Mouse (Mus musculus) forebrain, embryonic 13.5 days (tissue): ENCODE measurements at regions not wholly inside any gene's neighbourhood (a gene's known extent, or its start where the extent isn't known, plus 50 kb on each side); places are given as distances from the start of the nearest gene placed in this dataset.
A peak's percentile ranks its signal among the peaks of the same experiment; 100 is the strongest.
"Not testable (repeated sequence)": the region's sequence is repeated elsewhere in the genome, so short reads cannot be mapped to it uniquely, and the experiment has no call there.

ENCODE experiments used
- ATAC-seq: fragments of 200-750 bp; cut with Nextera tagmentation; 2 replicates; pipeline ENCODE4 v1.8.0; 2017
- H3K27ac ChIP-seq: fragments of 300-500 bp; sonication (generic); 2 replicates; pipeline ENCODE4 v1.5.1; 2015; ENCODE audit warnings: inconsistent platforms, mild to moderate bottlenecking, moderate library complexity
- H3K27me3 ChIP-seq: fragments of 300-500 bp; sonication (generic); 2 replicates; pipeline ENCODE4 v1.6.1; 2015; ENCODE audit warnings: mild to moderate bottlenecking, inconsistent platforms
- H3K36me3 ChIP-seq: fragments of 300-500 bp; sonication (generic); 2 replicates; pipeline ENCODE4 v1.6.1; 2015; ENCODE audit warnings: mild to moderate bottlenecking, inconsistent platforms; ENCODE audit not compliant: poor library complexity, severe bottlenecking
- H3K4me1 ChIP-seq: fragments of 300-500 bp; sonication (generic); 2 replicates; pipeline ENCODE4 v1.6.1; 2015; ENCODE audit warnings: inconsistent platforms
- H3K4me2 ChIP-seq: fragments of 300-500 bp; sonication (generic); 2 replicates; pipeline ENCODE4 v1.6.1; 2015; ENCODE audit warnings: inconsistent platforms, mild to moderate bottlenecking, moderate library complexity
- H3K4me3 ChIP-seq: fragments of 300-500 bp; sonication (generic); 2 replicates; pipeline ENCODE4 v1.5.1; 2015; ENCODE audit warnings: mild to moderate bottlenecking, inconsistent platforms
- H3K9ac ChIP-seq: fragments of 300-500 bp; sonication (generic); 2 replicates; pipeline ENCODE4 v1.6.1; 2015; ENCODE audit warnings: mild to moderate bottlenecking, inconsistent platforms
- H3K9me3 ChIP-seq: fragments of 300-500 bp; sonication (generic); replicated peaks from 2 replicates; pipeline ENCODE4 v1.6.1; 2016; ENCODE audit warnings: inconsistent platforms
- WGBS: fragments of 180-500 bp; shearing (Covaris S2); methylation state at CpG from one replicate; pipeline ENCODE4 v1.1.7; 2015; 5-methylcytosine and 5-hydroxymethylcytosine counted together

DNA sequence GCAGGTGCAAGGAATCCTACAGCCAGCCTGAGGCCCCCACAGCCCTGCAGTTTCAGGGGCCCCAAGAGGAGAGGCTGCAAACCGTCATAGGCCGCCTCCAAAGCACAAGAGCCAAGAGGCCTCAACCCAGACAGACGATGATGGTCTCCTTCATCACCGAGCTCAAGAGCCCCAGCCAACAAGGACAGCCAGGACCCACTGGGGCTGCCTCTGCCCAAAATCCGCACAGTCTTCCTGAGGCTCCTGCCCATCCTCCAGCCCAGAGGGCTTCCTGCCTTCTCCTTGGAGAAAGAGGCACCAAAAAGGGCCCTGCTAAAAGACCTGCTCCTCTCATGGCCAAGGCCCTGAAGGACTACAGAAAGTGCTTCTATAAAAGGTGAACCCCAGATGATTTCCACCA is 112.3 kb downstream of the Nus1 start:
- 86% methylated on average over 4 of the region's 5 CpGs for WGBS
- not testable (repeated sequence) for H3K4me1 ChIP-seq, ATAC-seq

DNA sequence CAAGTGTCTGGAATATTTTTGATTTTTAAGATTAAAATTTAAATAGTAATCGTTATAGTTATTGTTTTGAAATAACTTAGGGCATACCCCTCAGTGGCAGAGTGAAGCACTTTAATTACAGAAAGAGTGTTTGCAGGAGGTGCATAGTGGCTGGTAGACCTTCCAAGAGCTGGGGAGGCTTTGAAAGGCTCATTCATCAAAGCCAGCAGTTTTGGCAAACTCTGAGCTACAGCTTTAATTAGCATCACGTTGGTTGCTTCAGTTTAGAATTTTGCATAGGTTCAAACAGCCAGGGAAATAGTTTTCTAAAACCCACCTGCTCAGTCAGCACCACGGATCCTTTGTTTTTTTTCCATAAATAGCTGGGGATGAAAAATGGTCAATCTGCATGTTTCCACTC is 113.5 kb downstream of the Nus1 start:
- WGBS: 48% methylated on average over 3 of the region's 3 CpGs
- H3K4me3 ChIP-seq: no peak overlapping the region
- ATAC-seq: no peak
- no peaks in the 10 kb centered on the region for H3K9me3 ChIP-seq
- H3K27ac ChIP-seq: no peak overlapping the region
- H3K4me2 ChIP-seq: no peak overlapping the region
- H3K36me3 ChIP-seq: no peaks in the 10 kb centered on the region
- H3K4me1 ChIP-seq: no peaks in the 10 kb centered on the region
- H3K27me3 ChIP-seq: no peaks in the 10 kb centered on the region
- H3K9ac ChIP-seq: no peak overlapping the region

More for the DNA sequence above, 112.3 kb downstream of the Nus1 start:
- not testable (repeated sequence) for H3K27me3 ChIP-seq, H3K9ac ChIP-seq, H3K9me3 ChIP-seq, H3K27ac ChIP-seq, H3K4me2 ChIP-seq, H3K4me3 ChIP-seq, H3K36me3 ChIP-seq

DNA sequence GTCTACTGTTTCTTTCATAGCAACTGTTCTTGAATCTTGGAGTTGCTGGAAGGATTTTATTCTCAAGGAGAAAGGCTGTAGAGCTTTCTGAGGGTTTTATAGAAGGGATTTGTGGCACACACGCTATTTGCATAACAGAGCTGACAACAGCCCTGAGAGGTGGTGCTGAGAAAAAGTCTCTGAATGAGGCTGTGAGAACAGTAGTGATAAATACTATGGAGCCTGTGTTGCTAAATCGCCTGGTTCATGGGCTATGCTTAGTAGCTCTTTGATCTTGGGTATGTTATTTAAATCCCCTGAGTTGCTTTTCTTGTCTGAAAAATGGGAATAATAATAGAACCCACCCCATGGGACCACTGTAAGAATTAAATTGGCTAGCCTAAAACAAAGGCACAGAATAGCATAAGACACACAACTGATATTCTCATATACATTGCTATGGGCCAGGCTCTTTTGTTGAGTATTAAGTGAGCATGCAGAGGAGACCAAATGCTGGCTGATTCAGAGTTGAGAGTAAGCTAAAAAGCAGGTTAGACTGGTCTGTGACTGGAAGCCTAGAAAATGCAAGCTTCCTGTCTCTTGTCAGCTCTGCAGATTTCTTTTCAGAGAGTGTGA is 116.0 kb downstream of the Nus1 start:
- WGBS: 10% methylated on average over 2 of the region's 2 CpGs
- Histone ChIP-seq H3K9ac (no peak overlapping the region), H3K4me1 (no peaks in the 10 kb centered on the region), H3K9me3 (no peaks in the 10 kb centered on the region), H3K27ac (no peak overlapping the region), H3K4me2 (no peak overlapping the region), H3K4me3 (no peak overlapping the region), H3K36me3 (no peaks in the 10 kb centered on the region), H3K27me3 (no peaks in the 10 kb centered on the region)
- peak; percentile 72 for ATAC-seq

DNA sequence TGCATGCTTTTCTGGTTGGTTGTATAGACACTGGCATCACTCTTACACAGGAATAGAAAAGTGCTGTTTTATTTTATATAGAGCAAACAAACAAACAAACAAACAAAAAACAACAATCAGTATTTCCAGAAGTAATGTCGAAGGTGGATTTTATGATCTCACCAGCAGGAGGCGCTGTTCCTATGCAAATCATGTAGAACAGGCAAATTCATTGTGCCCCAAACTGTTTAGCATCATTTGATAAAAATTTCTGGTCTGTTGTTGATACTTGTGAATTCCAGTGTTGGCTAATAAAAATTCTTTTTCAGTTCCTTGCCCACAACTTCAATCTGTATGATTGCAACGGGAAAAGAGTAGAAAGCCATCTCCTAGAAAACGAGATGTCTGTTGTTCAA is 116.5 kb downstream of the Nus1 start:
- no peak overlapping the region for H3K4me3 ChIP-seq
- peak; percentile 40; the same call in 1 of the 2 replicates for ATAC-seq
- H3K4me1 ChIP-seq: no peaks in the 10 kb centered on the region
- no peak overlapping the region for H3K27ac ChIP-seq
- H3K27me3 ChIP-seq: no peaks in the 10 kb centered on the region
- no peaks in the 10 kb centered on the region for H3K36me3 ChIP-seq
- H3K4me2 ChIP-seq: no peak overlapping the region
- H3K9me3 ChIP-seq: no peaks in the 10 kb centered on the region
- H3K9ac ChIP-seq: no peak overlapping the region
- WGBS: 44% methylated on average over 4 of the region's 4 CpGs

DNA sequence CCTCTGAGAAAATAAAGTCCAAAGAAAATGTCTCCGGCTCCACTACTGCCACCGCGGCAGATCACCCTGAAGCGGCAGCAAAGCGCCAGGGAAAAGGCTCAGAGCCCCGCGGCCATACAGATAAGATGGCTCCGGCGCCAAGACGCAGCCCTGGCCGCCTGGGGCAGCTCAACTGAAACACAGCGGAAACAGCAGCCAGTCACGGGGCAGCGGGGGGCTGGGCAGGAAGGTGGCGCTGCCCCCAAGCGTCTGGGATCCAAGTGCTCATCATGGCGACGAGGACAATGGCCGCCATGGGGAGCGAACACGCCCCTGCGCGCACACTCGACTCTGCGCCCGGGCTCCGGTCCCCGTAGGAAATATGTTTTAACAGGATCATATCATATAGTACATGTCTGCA is 128.2 kb downstream of the Nus1 start:
- WGBS: 92% methylated on average over 28 of the region's 28 CpGs
- no peaks in the 10 kb centered on the region for H3K4me1 ChIP-seq

DNA sequence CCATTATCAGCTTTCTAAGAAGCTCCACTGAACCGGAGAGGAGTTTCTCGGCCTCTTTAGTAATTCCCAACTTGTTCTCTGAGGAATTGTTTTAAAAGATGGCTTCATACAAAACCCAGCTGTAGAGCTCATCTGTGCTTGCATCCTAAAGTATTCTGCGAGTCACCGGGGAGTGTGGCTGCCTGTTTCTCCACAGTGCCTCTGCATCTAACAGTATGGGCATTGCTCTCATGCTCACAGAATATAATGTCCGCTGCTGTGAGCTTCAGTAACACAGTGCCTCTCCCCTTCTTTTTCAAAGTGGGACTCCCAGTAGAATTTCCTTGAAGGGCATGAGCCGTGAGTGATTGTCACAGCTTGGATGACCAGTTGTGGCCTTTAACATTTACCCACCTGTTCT is 113.0 kb upstream of the Slc35f1 start:
- Histone ChIP-seq H3K9me3 (no peaks in the 10 kb centered on the region), H3K4me1 (peaks cover 10% of the 10 kb centered on the region), H3K36me3 (no peaks in the 10 kb centered on the region), H3K9ac (no peak overlapping the region), H3K27ac (no peak overlapping the region), H3K27me3 (no peaks in the 10 kb centered on the region), H3K4me2 (no peak overlapping the region), H3K4me3 (no peak overlapping the region)
- ATAC-seq: peak; percentile 36; the same call in 1 of the 2 replicates
- WGBS: 47% methylated on average over 6 of the region's 6 CpGs

More for the DNA sequence above, 128.2 kb downstream of the Nus1 start:
- Histone ChIP-seq H3K27me3 (no peaks in the 10 kb centered on the region), H3K4me2 (no peak overlapping the region), H3K36me3 (no peaks in the 10 kb centered on the region), H3K4me3 (no peak overlapping the region), H3K9ac (no peak overlapping the region), H3K9me3 (no peaks in the 10 kb centered on the region; the same call in 1 of the 2 replicates), H3K27ac (no peak overlapping the region)
- ATAC-seq: no peak

DNA sequence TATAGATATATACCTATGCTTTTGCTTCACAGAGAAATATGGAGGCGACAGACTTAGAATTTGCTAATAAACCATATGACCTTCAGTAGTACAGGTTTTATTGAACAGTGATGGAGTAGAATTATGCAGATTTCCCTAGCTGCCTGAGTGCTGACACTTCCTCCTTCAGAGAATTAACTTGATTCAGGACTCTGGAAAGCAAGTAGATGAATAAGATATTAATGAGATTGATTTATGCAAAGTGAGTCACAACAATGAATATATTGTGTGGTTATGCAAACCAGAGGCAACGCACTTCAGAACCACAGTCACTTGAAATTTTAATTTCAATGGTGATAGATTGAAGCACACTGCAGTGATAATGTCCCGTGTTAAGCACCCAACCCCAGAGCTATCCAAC is 112.5 kb upstream of the Slc35f1 start:
- Histone ChIP-seq H3K27ac (no peak overlapping the region), H3K4me3 (no peak overlapping the region), H3K36me3 (no peaks in the 10 kb centered on the region), H3K4me2 (no peak overlapping the region), H3K27me3 (no peaks in the 10 kb centered on the region), H3K9me3 (no peaks in the 10 kb centered on the region), H3K9ac (no peak overlapping the region), H3K4me1 (peaks cover 10% of the 10 kb centered on the region)
- 53% methylated on average over 3 of the region's 3 CpGs for WGBS
- peak; percentile 91 for ATAC-seq

DNA sequence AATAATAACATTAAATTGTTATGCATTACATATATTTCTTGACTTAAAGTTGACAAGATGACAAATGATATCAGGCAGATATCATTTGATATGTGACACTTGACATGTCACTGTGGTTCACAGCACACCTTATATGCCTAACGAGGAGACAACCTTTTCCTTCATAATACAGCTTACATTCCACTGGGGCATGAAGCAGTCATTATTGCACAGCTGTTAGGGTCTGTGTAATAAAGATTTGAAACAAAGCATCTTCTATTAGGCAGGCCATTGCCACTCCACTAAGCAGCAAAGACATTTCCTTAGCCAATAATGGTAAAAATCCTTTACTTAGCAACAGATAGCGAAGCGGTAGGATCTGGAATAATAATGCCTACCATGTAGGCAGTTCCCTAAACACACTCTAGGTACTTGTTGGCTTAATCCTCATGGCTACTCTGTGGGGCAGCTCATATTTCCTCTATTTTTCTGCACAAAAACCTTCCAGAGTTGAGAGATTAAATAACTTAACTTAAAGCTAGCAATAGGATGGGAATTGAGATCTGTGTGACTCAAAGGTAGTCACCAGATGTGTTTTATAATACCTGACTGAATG is 112.0 kb upstream of the Slc35f1 start:
- no peak overlapping the region for H3K27ac ChIP-seq
- H3K4me3 ChIP-seq: no peak overlapping the region
- peaks cover 10% of the 10 kb centered on the region for H3K4me1 ChIP-seq
- no peaks in the 10 kb centered on the region for H3K9me3 ChIP-seq
- no peaks in the 10 kb centered on the region for H3K27me3 ChIP-seq
- H3K36me3 ChIP-seq: no peaks in the 10 kb centered on the region
- H3K9ac ChIP-seq: no peak overlapping the region
- H3K4me2 ChIP-seq: no peak overlapping the region
- peak; percentile 87 for ATAC-seq
- WGBS: 31% methylated on average over 3 of the region's 3 CpGs

DNA sequence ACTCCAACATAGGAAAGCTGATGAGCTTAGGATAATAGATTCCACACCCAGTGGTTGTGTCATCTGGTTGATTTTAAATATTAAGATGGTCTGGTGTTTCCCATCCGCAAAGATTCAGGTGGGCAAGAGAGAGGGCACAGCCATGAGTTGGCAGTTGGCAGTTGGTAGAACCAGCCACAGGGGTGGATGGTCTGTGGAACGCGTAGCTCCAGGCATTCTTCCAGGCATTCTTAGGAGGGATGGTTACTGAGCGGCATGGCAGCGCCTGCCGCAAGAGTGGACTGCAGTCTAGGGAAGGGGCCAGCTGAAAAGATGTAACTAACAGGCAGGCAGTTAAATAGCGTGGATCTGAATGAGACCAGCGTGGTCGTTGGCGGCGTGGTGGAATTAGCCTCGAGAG is 96.6 kb upstream of the Slc35f1 start:
- Histone ChIP-seq H3K27me3 (no peaks in the 10 kb centered on the region), H3K36me3 (no peaks in the 10 kb centered on the region), H3K4me1 (no peaks in the 10 kb centered on the region), H3K9me3 (no peaks in the 10 kb centered on the region), H3K4me3 (no peak overlapping the region), H3K4me2 (no peak overlapping the region), H3K27ac (no peak overlapping the region), H3K9ac (no peak overlapping the region)
- WGBS: 95% methylated on average over 12 of the region's 12 CpGs
- ATAC-seq: no peak
